Mouse (Mus musculus) intestine, embryonic 14.5 days (tissue): ENCODE results near the gene Plod1. TPM values are rescaled to one million over a fixed set of nuclear protein-coding genes. Genes with fewer than 3 reads are reported as not detected.
A peak's percentile ranks its signal among the peaks of the same experiment; 100 is the strongest.

Experiments
- ATAC-seq: fragments of 200-750 bp; cut with Nextera tagmentation; replicated peaks from 2 replicates; pipeline ENCODE4 v1.8.0; 2017; ENCODE audit warnings: low read depth, moderate number of reproducible peaks, moderate TSS enrichment, moderate library complexity; ENCODE audit not compliant: low FRiP score, low TSS enrichment
- DNase-seq: peaks from one replicate; pipeline ENCODE4 v3.0.0-alpha.2; 2018; ENCODE audit warnings: low spot score
- H3K27ac ChIP-seq: fragments of 300-500 bp; sonication (generic); 2 replicates; pipeline ENCODE4 v1.5.1; 2014; ENCODE audit warnings: low read depth, mild to moderate bottlenecking, control low read depth
- H3K27me3 ChIP-seq: fragments of 300-500 bp; sonication (generic); replicated peaks from 2 replicates; pipeline ENCODE4 v1.6.1; 2014; ENCODE audit warnings: low read length, control low read depth; ENCODE audit not compliant: control insufficient read depth, insufficient read depth
- H3K36me3 ChIP-seq: fragments of 300-500 bp; sonication (generic); 2 replicates; pipeline ENCODE4 v1.6.1; 2014; ENCODE audit warnings: low read length, control low read depth; ENCODE audit not compliant: control insufficient read depth, insufficient read depth
- H3K4me1 ChIP-seq: fragments of 300-500 bp; sonication (generic); replicated peaks from 2 replicates; pipeline ENCODE4 v1.6.1; 2014; ENCODE audit warnings: low read length, control low read depth, mixed read lengths; ENCODE audit not compliant: control insufficient read depth, insufficient read depth
- H3K4me2 ChIP-seq: fragments of 300-500 bp; sonication (generic); 2 replicates; pipeline ENCODE4 v1.6.1; 2014; ENCODE audit warnings: low read length
- H3K4me3 ChIP-seq: fragments of 300-500 bp; sonication (generic); 2 replicates; pipeline ENCODE4 v1.5.1; 2014; ENCODE audit warnings: low read depth, low read length, control low read depth, mixed read lengths
- H3K9ac ChIP-seq: fragments of 300-500 bp; sonication (generic); 2 replicates; pipeline ENCODE4 v1.6.1; 2014; ENCODE audit warnings: mild to moderate bottlenecking, low read length
- H3K9me3 ChIP-seq: fragments of 300-500 bp; sonication (generic); 2 replicates; pipeline ENCODE4 v1.6.1; 2016; ENCODE audit warnings: low read length, control low read depth; ENCODE audit not compliant: control insufficient read depth
- WGBS: fragments of 180-500 bp; shearing (Covaris S2); extraction: QIAGEN DNeasy Blood & Tissue Kit; methylation state at CpG from one replicate; pipeline ENCODE4 v1.1.7; 2014; 5-methylcytosine and 5-hydroxymethylcytosine counted together
- polyA plus RNA-seq: library from polyadenylated mRNA; unstranded; fragments of >200 nt; fragmentation: Nextera tagmentation; extraction: Ambion mirVana; gene quantifications from 2 replicates; pipeline ENCODE4 v1.2.1, GENCODE M21; 2014

The Plod1 gene
- polyA plus RNA-seq, 1 experiment from 2014 or later: 40.9 TPM

- peak overlapping the region; percentile 90 for H3K4me3 ChIP-seq
- DNase-seq (peak; percentile 66), ATAC-seq (peak; percentile 67)
- H3K27ac ChIP-seq: peak overlapping the region; percentile 77; the same call in 1 of the 2 replicates
- peak overlapping the region; percentile 76 for H3K4me2 ChIP-seq
- WGBS: 5% methylated on average over 79 of the region's 88 CpGs
- peak overlapping the region; percentile 74 for H3K9ac ChIP-seq
- peaks cover 30% of the 10 kb centered on the region for H3K36me3 ChIP-seq
- no peaks in the 10 kb centered on the region for H3K27me3 ChIP-seq
- no peaks in the 10 kb centered on the region for H3K9me3 ChIP-seq
- peaks cover 26% of the 10 kb centered on the region for H3K4me1 ChIP-seq
Observed at GRCm38 (mm10) chr4:147941045-147942020, 4.8 kb upstream of the Plod1 start.

DNA sequence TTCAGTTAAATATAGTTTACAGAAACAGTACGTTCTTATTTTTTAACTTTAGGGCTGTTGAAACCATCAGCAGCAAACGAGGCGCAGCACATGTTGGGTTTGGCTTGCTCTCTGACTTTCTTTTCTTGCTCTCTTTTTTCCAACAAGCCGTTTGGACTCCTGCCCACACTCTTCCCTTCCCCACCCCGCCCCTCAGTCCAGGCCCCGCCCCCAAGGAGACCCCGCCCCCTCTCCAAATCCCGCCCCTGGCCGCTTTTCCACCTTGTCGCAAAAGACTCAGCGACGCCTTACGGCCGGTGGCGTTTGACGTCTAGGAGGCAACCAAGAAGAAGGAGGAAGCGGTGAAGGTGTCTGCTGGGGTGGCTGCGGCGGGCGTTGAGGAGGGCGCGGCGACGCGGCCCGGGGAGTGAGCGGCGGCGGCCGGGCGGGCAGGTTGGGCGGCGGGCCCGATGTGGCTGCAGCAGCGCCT is 4.0 kb upstream of the Plod1 start, which contains the start of gene 2510039O18Rik:
2510039O18Rik (plus strand) TSS at position 320 of the 469 bp plus-strand sequence.
- H3K9ac ChIP-seq: peak within 1 kb of the TSS; percentile 74
- peak within 1 kb of the TSS; percentile 76 for H3K4me2 ChIP-seq
- H3K4me3 ChIP-seq: peak within 1 kb of the TSS; percentile 90
- H3K9me3 ChIP-seq: no peaks in the 10 kb centered on the region
- DNase-seq: peak; percentile 89
- H3K27me3 ChIP-seq: no peaks in the 10 kb centered on the region
- WGBS: 1% methylated on average over 28 of the region's 35 CpGs
- ATAC-seq: peak; percentile 78
- H3K36me3 ChIP-seq: peaks cover 23% of the 10 kb centered on the region
- peak within 1 kb of the TSS; percentile 77 for H3K27ac ChIP-seq
- H3K4me1 ChIP-seq: peaks cover 30% of the 10 kb centered on the region

DNA sequence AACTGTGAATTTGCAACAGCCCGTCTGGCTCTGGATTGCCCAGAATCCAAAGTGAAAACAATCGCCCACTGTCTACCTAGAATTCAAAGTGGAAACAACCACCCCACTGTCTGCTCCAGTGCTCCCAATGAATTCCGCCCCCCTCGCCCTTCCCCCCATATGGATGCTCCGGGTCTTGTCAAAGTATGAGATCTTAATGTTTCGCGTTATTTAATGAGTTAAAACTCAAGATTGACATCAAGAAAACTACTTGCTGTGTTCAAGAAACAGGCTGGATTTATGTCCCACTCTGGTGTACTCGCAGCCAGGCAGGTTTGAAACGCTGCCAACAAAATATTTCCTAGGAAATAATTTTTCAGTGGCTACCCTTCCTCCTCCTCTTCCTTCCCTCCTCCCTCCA is 3.5 kb upstream of the Plod1 start:
- peak overlapping the region; percentile 10 for H3K4me3 ChIP-seq
- H3K27me3 ChIP-seq: no peaks in the 10 kb centered on the region
- H3K4me1 ChIP-seq: peaks cover 32% of the 10 kb centered on the region
- ATAC-seq (no peak), DNase-seq (no peak)
- H3K9me3 ChIP-seq: no peaks in the 10 kb centered on the region
- H3K4me2 ChIP-seq: peak overlapping the region; percentile 76
- peaks cover 18% of the 10 kb centered on the region for H3K36me3 ChIP-seq
- WGBS: 51% methylated on average over 9 of the region's 9 CpGs
- H3K9ac ChIP-seq: no peak overlapping the region
- H3K27ac ChIP-seq: peak overlapping the region; percentile 77

DNA sequence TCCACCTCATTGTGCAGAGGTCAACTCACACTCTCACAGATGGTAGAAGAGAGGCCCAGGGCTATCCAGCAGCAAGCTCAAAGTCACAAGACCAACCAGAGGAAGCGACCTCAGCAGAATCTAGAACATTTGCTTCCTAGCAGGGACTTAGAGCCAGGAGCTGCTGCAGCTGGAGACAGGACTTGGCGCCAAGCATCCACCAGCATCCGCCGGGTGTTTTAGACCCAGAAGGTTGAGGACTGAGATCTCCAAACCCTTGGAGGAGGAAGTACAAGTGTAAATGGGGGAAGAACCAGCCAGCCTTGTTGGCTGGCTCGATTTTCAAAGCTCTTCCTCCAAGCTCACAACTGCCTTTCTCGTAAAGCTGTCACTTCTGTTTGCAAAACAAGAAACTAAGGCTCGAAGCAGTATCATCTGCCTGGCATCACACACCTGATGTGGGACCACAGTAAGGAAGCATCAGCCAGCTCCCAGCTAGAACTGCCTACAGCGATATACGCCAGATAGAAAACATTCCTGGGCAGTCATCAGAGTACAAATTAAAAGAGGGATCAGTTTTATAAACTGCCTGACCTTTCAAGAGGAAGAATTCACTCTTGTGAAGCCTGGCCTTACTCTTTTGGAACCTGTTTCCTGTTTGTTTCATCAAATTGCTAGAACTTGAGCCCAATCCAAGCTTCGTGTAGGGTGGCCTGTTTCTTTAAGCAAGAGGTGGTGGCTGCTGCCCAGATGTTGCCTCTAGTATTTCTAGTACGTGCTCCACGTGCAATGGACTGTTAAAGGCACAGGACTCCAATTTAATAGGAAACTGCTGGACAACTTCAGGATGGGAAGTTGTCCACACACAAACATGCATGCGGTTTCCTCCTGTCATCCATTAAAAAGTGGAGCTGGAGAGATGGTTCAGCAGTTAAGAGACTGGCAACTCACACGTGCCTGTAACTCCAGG is 1.9 kb upstream of the Plod1 start:
- H3K27ac ChIP-seq: peak overlapping the region; percentile 38; the same call in 1 of the 2 replicates
- 44% methylated on average over 14 of the region's 14 CpGs for WGBS
- DNase-seq: no peak

GRCm38 (mm10) chr4:147937486-147937885 is 919 bp upstream of the Plod1 start:
- no peaks in the 10 kb centered on the region for H3K9me3 ChIP-seq
- WGBS: 72% methylated on average over 5 of the region's 5 CpGs
- H3K36me3 ChIP-seq: no peaks in the 10 kb centered on the region
- no peak for ATAC-seq
- no peak for DNase-seq
- no peak overlapping the region for H3K4me2 ChIP-seq
- no peak overlapping the region for H3K27ac ChIP-seq
- H3K4me1 ChIP-seq: peaks cover 25% of the 10 kb centered on the region
- no peak overlapping the region for H3K4me3 ChIP-seq
- no peaks in the 10 kb centered on the region for H3K27me3 ChIP-seq
- no peak overlapping the region for H3K9ac ChIP-seq

More for the DNA sequence above, 1.9 kb upstream of the Plod1 start:
- Histone ChIP-seq H3K4me1 (peaks cover 32% of the 10 kb centered on the region), H3K4me3 (no peak overlapping the region), H3K4me2 (no peak overlapping the region), H3K9me3 (no peaks in the 10 kb centered on the region), H3K27me3 (no peaks in the 10 kb centered on the region), H3K36me3 (peaks cover under 1% of the 10 kb centered on the region; the same call in 1 of the 2 replicates), H3K9ac (no peak overlapping the region)
- ATAC-seq: no peak

GRCm38 (mm10) chr4:147937021-147937420 is 454 bp upstream of the Plod1 start:
- no peak for ATAC-seq
- Histone ChIP-seq H3K4me3 (peak overlapping the region; percentile 61), H3K4me2 (peak overlapping the region; percentile 54), H3K9ac (peak overlapping the region; percentile 58), H3K36me3 (no peaks in the 10 kb centered on the region), H3K9me3 (no peaks in the 10 kb centered on the region), H3K4me1 (peaks cover 21% of the 10 kb centered on the region), H3K27me3 (no peaks in the 10 kb centered on the region), H3K27ac (peak overlapping the region; percentile 44; the same call in 1 of the 2 replicates)
- WGBS: 50% methylated on average over 3 of the region's 3 CpGs
- no peak for DNase-seq

DNA sequence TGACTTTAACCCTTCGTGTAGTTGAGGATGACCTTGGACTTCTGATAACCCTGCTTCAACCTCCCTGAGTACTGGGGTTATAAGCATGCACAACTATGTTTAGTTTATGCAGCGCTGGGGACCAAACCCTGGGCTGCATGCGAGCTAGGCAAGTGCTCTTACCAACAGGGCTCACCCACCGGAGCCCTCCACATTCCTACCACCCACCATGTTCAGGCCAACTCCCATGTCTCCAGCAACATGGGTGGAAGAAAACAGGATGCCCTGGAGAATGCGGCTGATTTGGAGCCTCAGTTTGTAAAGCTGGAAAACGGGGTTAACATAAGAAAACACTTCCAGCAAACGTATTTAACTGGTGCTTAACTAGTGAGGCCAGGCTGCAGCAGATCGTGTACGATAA is 663 bp downstream of the Plod1 start:
- Histone ChIP-seq H3K4me2 (peak overlapping the region; percentile 54), H3K9me3 (no peaks in the 10 kb centered on the region), H3K4me3 (peak overlapping the region; percentile 61), H3K36me3 (no peaks in the 10 kb centered on the region), H3K9ac (peak overlapping the region; percentile 58), H3K27ac (no peak overlapping the region), H3K27me3 (no peaks in the 10 kb centered on the region), H3K4me1 (peaks cover 14% of the 10 kb centered on the region)
- WGBS: 19% methylated on average over 9 of the region's 9 CpGs
- ATAC-seq: no peak
- DNase-seq: peak; percentile 60

DNA sequence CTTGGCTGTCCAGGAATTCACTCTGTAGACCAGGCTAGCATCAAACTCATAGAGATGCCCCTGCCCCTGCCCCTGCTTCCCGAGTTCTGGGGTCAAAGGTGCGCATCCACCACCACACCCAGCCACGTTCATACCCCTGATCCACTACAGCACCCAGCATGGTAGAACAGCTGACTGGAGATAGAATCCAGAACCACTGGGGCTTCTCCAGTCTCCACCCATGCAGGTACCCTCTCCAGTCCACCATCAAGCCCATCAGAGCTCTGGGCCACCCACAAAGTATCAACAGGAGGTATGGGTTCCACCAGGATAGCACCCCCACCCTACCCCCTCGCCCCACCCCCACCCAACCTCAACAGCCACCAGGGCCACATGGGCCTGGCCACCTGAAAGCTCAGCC is 2.0 kb downstream of the Plod1 start:
- no peak overlapping the region for H3K27ac ChIP-seq
- no peak overlapping the region for H3K9ac ChIP-seq
- no peak overlapping the region for H3K4me2 ChIP-seq
- DNase-seq: no peak
- 75% methylated on average over 4 of the region's 4 CpGs for WGBS
- no peaks in the 10 kb centered on the region for H3K9me3 ChIP-seq
- H3K4me1 ChIP-seq: peaks cover 14% of the 10 kb centered on the region
- no peaks in the 10 kb centered on the region for H3K27me3 ChIP-seq
- peaks cover 8% of the 10 kb centered on the region for H3K36me3 ChIP-seq
- ATAC-seq: no peak
- H3K4me3 ChIP-seq: no peak overlapping the region
